Comparison of ENCODE assay signal across 24 mouse cellular contexts in the genomic region with DNA sequence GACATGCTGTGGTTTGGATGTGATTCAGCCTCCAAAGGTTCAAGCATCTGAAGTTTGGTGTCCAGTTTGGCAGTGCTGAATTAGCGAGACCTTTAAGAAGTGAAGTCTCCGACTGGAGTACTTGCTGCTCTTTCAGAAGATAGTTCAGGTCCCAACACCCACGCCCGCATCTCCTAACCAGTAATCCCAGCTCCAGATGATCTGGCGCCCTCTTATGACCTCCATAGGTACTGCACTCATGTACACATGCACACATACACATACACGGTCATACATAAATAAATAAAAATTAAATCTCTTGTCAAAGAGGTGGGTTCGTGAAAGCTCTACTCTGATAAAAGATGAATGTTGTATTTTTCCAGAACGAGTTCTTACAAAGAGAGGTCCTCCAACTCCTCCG. TPM values are rescaled to one million over a fixed set of nuclear protein-coding genes. Genes with fewer than 3 reads are reported as not detected.
DNase-seq lines count a peak whose midpoint lies in the region; ATAC-seq and TF ChIP-seq lines count a peak whose summit lies in the region.
"Had no signal": no experiment of that assay in that cellular context is flagged by ENCODE, and none has a peak within 500 bp of the region (broad histone marks: within the 10 kb centered on the region; RNA-seq: fewer than 3 reads in every experiment).

No protein-coding gene starts in this region.

- no peak overlapping the region for H3K27ac ChIP-seq in intestine, postnatal 0 days (ENCODE audit: low read depth, low read length)
- no peak overlapping the region for H3K27ac ChIP-seq in intestine, embryonic 15.5 days
- H3K27ac ChIP-seq in midbrain, postnatal 0 days (ENCODE audit: low read depth, low read length) = no peak overlapping the region
- no peak overlapping the region for H3K27ac ChIP-seq in midbrain, embryonic 15.5 days
- no peak overlapping the region for H3K27ac ChIP-seq in bone marrow macrophage, adult 2 months (ENCODE audit: insufficient read depth, low read depth, low read length)
- H3K27ac ChIP-seq: forebrain, embryonic 13.5 days; hindbrain, embryonic 12.5 days; limb, embryonic 12.5 days; neural tube, embryonic 13.5 days had no signal

- no peak overlapping the region for H3K4me2 ChIP-seq in intestine, postnatal 0 days (replicated peaks; ENCODE audit: low read depth)
- H3K4me2 ChIP-seq in intestine, embryonic 15.5 days (replicated peaks) = no peak overlapping the region
- no peak overlapping the region for H3K4me2 ChIP-seq in midbrain, postnatal 0 days (ENCODE audit: low read depth, low read length, poor library complexity, severe bottlenecking)
- no peak overlapping the region for H3K4me2 ChIP-seq in midbrain, embryonic 15.5 days
- H3K4me2 ChIP-seq: forebrain, embryonic 13.5 days; hindbrain, embryonic 12.5 days; limb, embryonic 12.5 days; neural tube, embryonic 13.5 days had no signal

- H3K4me3 ChIP-seq in intestine, postnatal 0 days (ENCODE audit: low read depth, low read length) = no peak overlapping the region
- no peak overlapping the region for H3K4me3 ChIP-seq in intestine, embryonic 15.5 days (replicated peaks)
- H3K4me3 ChIP-seq in midbrain, postnatal 0 days (ENCODE audit: low read depth, low read length) = no peak overlapping the region
- no peak overlapping the region for H3K4me3 ChIP-seq in midbrain, embryonic 15.5 days
- H3K4me3 ChIP-seq in bone marrow macrophage, adult 2 months (ENCODE audit: insufficient read depth, low read length) = no peak overlapping the region
- H3K4me3 ChIP-seq: forebrain, embryonic 13.5 days; hindbrain, embryonic 12.5 days; limb, embryonic 12.5 days; neural tube, embryonic 13.5 days had no signal

- no peak for DNase-seq in midbrain, postnatal 0 days (ENCODE audit: low spot score)
- DNase-seq in right cerebral cortex, adult 2 months (ENCODE audit: low spot score in 2 of 2) = no peak
- no peak for DNase-seq in embryo, embryonic 10.5 days (ENCODE audit: low spot score)
- DNase-seq: cerebellum, adult 8-10 months; embryo, embryonic 11 days; heart, adult 11 months; kidney, adult 11 months; kidney, postnatal 36 days; lung, adult 18-20 months; thymus, postnatal 36 days had no signal

- H3K27me3 ChIP-seq in intestine, postnatal 0 days (replicated peaks; ENCODE audit: control insufficient read depth, insufficient read depth, low read length) = no peaks in the 10 kb centered on the region
- H3K27me3 ChIP-seq in intestine, embryonic 15.5 days (replicated peaks) = no peaks in the 10 kb centered on the region
- H3K27me3 ChIP-seq in midbrain, postnatal 0 days (ENCODE audit: insufficient read depth, low read length) = no peaks in the 10 kb centered on the region
- H3K27me3 ChIP-seq in midbrain, embryonic 15.5 days (replicated peaks) = no peaks in the 10 kb centered on the region
- H3K27me3 ChIP-seq: neural tube, embryonic 13.5 days had no signal

- no peak for ATAC-seq in intestine, postnatal 0 days
- ATAC-seq in intestine, embryonic 15.5 days = no peak
- ATAC-seq in midbrain, postnatal 0 days (ENCODE audit: low FRiP score) = no peak
- ATAC-seq in midbrain, embryonic 15.5 days (replicated peaks) = no peak
- ATAC-seq: forebrain, embryonic 13.5 days had no signal

- H3K36me3 ChIP-seq in intestine, postnatal 0 days (ENCODE audit: control insufficient read depth, insufficient read depth) = no peaks in the 10 kb centered on the region
- no peaks in the 10 kb centered on the region for H3K36me3 ChIP-seq in intestine, embryonic 15.5 days
- no peaks in the 10 kb centered on the region for H3K36me3 ChIP-seq in midbrain, postnatal 0 days (ENCODE audit: insufficient read depth, low read length)
- H3K36me3 ChIP-seq in midbrain, embryonic 15.5 days (replicated peaks) = no peaks in the 10 kb centered on the region
- H3K36me3 ChIP-seq: hindbrain, embryonic 12.5 days; limb, embryonic 12.5 days; neural tube, embryonic 13.5 days had no signal

- H3K9me3 ChIP-seq in intestine, postnatal 0 days (ENCODE audit: control insufficient read depth) = no peaks in the 10 kb centered on the region
- no peaks in the 10 kb centered on the region for H3K9me3 ChIP-seq in intestine, embryonic 15.5 days
- no peaks in the 10 kb centered on the region for H3K9me3 ChIP-seq in midbrain, postnatal 0 days (ENCODE audit: low read length)
- H3K9me3 ChIP-seq in midbrain, embryonic 15.5 days = no peaks in the 10 kb centered on the region
- H3K9me3 ChIP-seq: forebrain, embryonic 13.5 days had no signal

- TF ChIP-seq POLR2A in bone marrow macrophage, adult 2 months (IDR thresholded peaks at IDR 0.05; ENCODE audit: borderline replicate concordance, low read depth, low read length) = no peak

- H3K4me1 ChIP-seq in intestine, postnatal 0 days (replicated peaks; ENCODE audit: control insufficient read depth, insufficient read depth, low read length) = peaks cover 6% of the 10 kb centered on the region; the same call in 1 of the 2 replicates
- peaks cover 17% of the 10 kb centered on the region for H3K4me1 ChIP-seq in intestine, embryonic 15.5 days (replicated peaks)
- H3K4me1 ChIP-seq in midbrain, postnatal 0 days (ENCODE audit: insufficient read depth, low read length) = peaks cover 7% of the 10 kb centered on the region; the same call in 1 of the 2 replicates
- H3K4me1 ChIP-seq in midbrain, embryonic 15.5 days = peaks cover 17% of the 10 kb centered on the region
- H3K4me1 ChIP-seq in bone marrow macrophage, adult 2 months (ENCODE audit: control insufficient read depth, insufficient read depth, low read length) = peaks cover 12% of the 10 kb centered on the region

- no peak overlapping the region for H3K9ac ChIP-seq in intestine, postnatal 0 days (ENCODE audit: low read depth, low read length)
- H3K9ac ChIP-seq in intestine, embryonic 15.5 days = no peak overlapping the region
- no peak overlapping the region for H3K9ac ChIP-seq in midbrain, postnatal 0 days (replicated peaks; ENCODE audit: low read length, poor library complexity, severe bottlenecking)
- no peak overlapping the region for H3K9ac ChIP-seq in midbrain, embryonic 15.5 days
- H3K9ac ChIP-seq: forebrain, embryonic 13.5 days; hindbrain, embryonic 12.5 days; limb, embryonic 12.5 days; neural tube, embryonic 13.5 days had no signal

- 86% methylated on average over 9 of the region's 9 CpGs for WGBS in intestine, postnatal 0 days
- WGBS in intestine, embryonic 15.5 days = 85% methylated on average over 9 of the region's 9 CpGs
- 85% methylated on average over 9 of the region's 9 CpGs for WGBS in midbrain, postnatal 0 days
- WGBS in midbrain, embryonic 15.5 days = 84% methylated on average over 9 of the region's 9 CpGs

- peak; percentile 43 for TF ChIP-seq CTCF in intestine, postnatal 0 days (IDR thresholded peaks at IDR 0.05; ENCODE audit: low read depth)
- TF ChIP-seq CTCF in midbrain, postnatal 0 days (IDR thresholded peaks at IDR 0.05) = peak; percentile 36; the same call in 1 of the 2 replicates
- TF ChIP-seq CTCF in bone marrow macrophage, adult 2 months (IDR thresholded peaks at IDR 0.05; ENCODE audit: low read depth, low read length) = 0 out of 2 replicates have a peak, but pooled peaks have one; percentile 8

RNA-seq across cellular contexts. Expression of a gene that starts 3.5 kb away (rescaled TPM):
- 3.5 and 3.6 TPM in 2 replicates for polyA plus RNA-seq in intestine, postnatal 0 days (2015; fragmentation: Nextera tagmentation; extraction: Ambion mirVana)
- polyA plus RNA-seq in intestine, embryonic 15.5 days (2015; fragmentation: Nextera tagmentation; extraction: Ambion mirVana) = 4.5 and 6.2 TPM in 2 replicates
- 8.5 and 9.0 TPM in 2 replicates for total RNA-seq in midbrain, postnatal 0 days (2014; rRNA removed)
- polyA plus RNA-seq in midbrain, postnatal 0 days (2015; fragmentation: Nextera tagmentation; extraction: Ambion mirVana) = 3.1 and 3.8 TPM in 2 replicates
- 2.4 and 2.8 TPM in 2 replicates for polyA plus RNA-seq in midbrain, embryonic 15.5 days (2015; fragmentation: Nextera tagmentation; extraction: Ambion mirVana)
- 4.8 and 8.0 TPM in 2 replicates for polyA plus RNA-seq in bone marrow macrophage, adult 2 months (2012; ENCODE audit: insufficient read depth, insufficient read length, missing spikeins)

RNA-seq across cellular contexts. Expression of a gene that starts 39.5 kb away (rescaled TPM):
- 0.30 and 0.52 TPM in 2 replicates for polyA plus RNA-seq in intestine, postnatal 0 days (2015; fragmentation: Nextera tagmentation; extraction: Ambion mirVana)
- not detected in 2 replicates for polyA plus RNA-seq in intestine, embryonic 15.5 days (2015; fragmentation: Nextera tagmentation; extraction: Ambion mirVana)
- total RNA-seq in midbrain, postnatal 0 days (2014; rRNA removed) = not detected in 2 replicates
- not detected in 2 replicates for polyA plus RNA-seq in midbrain, postnatal 0 days (2015; fragmentation: Nextera tagmentation; extraction: Ambion mirVana)
- polyA plus RNA-seq in midbrain, embryonic 15.5 days (2015; fragmentation: Nextera tagmentation; extraction: Ambion mirVana) = not detected in 2 replicates
- polyA plus RNA-seq in bone marrow macrophage, adult 2 months (2012; ENCODE audit: insufficient read depth, insufficient read length, missing spikeins) = 0.96 TPM in 1 of 2 replicates, not detected in the other
- total RNA-seq: left cerebral cortex, adult 18-20 months; megakaryocyte progenitor cell, adult 5-6 weeks had no signal
- polyA plus RNA-seq: forebrain, embryonic 13.5 days; hindbrain, embryonic 12.5 days; limb, embryonic 12.5 days; neural tube, embryonic 13.5 days; stomach, embryonic 14.5 days had no signal

RNA-seq across cellular contexts. Expression of a gene that starts 43.5 kb away (rescaled TPM):
- not detected in 2 replicates for polyA plus RNA-seq in intestine, postnatal 0 days (2015; fragmentation: Nextera tagmentation; extraction: Ambion mirVana)
- not detected in 2 replicates for polyA plus RNA-seq in intestine, embryonic 15.5 days (2015; fragmentation: Nextera tagmentation; extraction: Ambion mirVana)
- not detected in 2 replicates for total RNA-seq in midbrain, postnatal 0 days (2014; rRNA removed)
- polyA plus RNA-seq in midbrain, postnatal 0 days (2015; fragmentation: Nextera tagmentation; extraction: Ambion mirVana) = not detected in 2 replicates
- not detected in 2 replicates for polyA plus RNA-seq in midbrain, embryonic 15.5 days (2015; fragmentation: Nextera tagmentation; extraction: Ambion mirVana)
- polyA plus RNA-seq in bone marrow macrophage, adult 2 months (2012; ENCODE audit: insufficient read depth, insufficient read length, missing spikeins) = not detected in 2 replicates
- total RNA-seq: adrenal gland, adult 18-20 months; left cerebral cortex, adult 18-20 months; megakaryocyte progenitor cell, adult 5-6 weeks had no signal
- polyA plus RNA-seq: C2C12; forebrain, embryonic 13.5 days; heart, embryonic 16.5 days; hindbrain, embryonic 12.5 days; limb, embryonic 12.5 days; neural tube, embryonic 13.5 days; stomach, embryonic 14.5 days had no signal

RNA-seq across cellular contexts. Expression of a gene that starts 49.6 kb away (rescaled TPM):
- 65.2 and 70.7 TPM in 2 replicates for polyA plus RNA-seq in intestine, postnatal 0 days (2015; fragmentation: Nextera tagmentation; extraction: Ambion mirVana)
- polyA plus RNA-seq in intestine, embryonic 15.5 days (2015; fragmentation: Nextera tagmentation; extraction: Ambion mirVana) = 79.5 and 98.0 TPM in 2 replicates
- not detected in 2 replicates for total RNA-seq in midbrain, postnatal 0 days (2014; rRNA removed)
- polyA plus RNA-seq in midbrain, postnatal 0 days (2015; fragmentation: Nextera tagmentation; extraction: Ambion mirVana) = not detected in 2 replicates
- polyA plus RNA-seq in midbrain, embryonic 15.5 days (2015; fragmentation: Nextera tagmentation; extraction: Ambion mirVana) = 0.58 TPM in 1 of 2 replicates, not detected in the other
- not detected in 2 replicates for polyA plus RNA-seq in bone marrow macrophage, adult 2 months (2012; ENCODE audit: insufficient read depth, insufficient read length, missing spikeins)
- total RNA-seq: adrenal gland, adult 18-20 months; left cerebral cortex, adult 18-20 months; megakaryocyte progenitor cell, adult 5-6 weeks had no signal
- polyA plus RNA-seq: C2C12; hindbrain, embryonic 12.5 days; limb, embryonic 12.5 days; neural tube, embryonic 13.5 days had no signal

RNA-seq across cellular contexts. Expression of a gene that starts 54.0 kb away (rescaled TPM):
- 0.22 and 0.39 TPM in 2 replicates for polyA plus RNA-seq in intestine, postnatal 0 days (2015; fragmentation: Nextera tagmentation; extraction: Ambion mirVana)
- 0.15 and 0.29 TPM in 2 replicates for polyA plus RNA-seq in intestine, embryonic 15.5 days (2015; fragmentation: Nextera tagmentation; extraction: Ambion mirVana)
- total RNA-seq in midbrain, postnatal 0 days (2014; rRNA removed) = 0.76 and 2.5 TPM in 2 replicates
- 0.64 and 0.81 TPM in 2 replicates for polyA plus RNA-seq in midbrain, postnatal 0 days (2015; fragmentation: Nextera tagmentation; extraction: Ambion mirVana)
- polyA plus RNA-seq in midbrain, embryonic 15.5 days (2015; fragmentation: Nextera tagmentation; extraction: Ambion mirVana) = 0.46 and 0.75 TPM in 2 replicates
- not detected in 2 replicates for polyA plus RNA-seq in bone marrow macrophage, adult 2 months (2012; ENCODE audit: insufficient read depth, insufficient read length, missing spikeins)
- total RNA-seq: megakaryocyte progenitor cell, adult 5-6 weeks had no signal
- polyA plus RNA-seq: hindbrain, embryonic 12.5 days; limb, embryonic 12.5 days had no signal
